Mouse (Mus musculus) E14TG2a.4 (cell line): ENCODE measurements at regions not wholly inside any gene's neighbourhood (a gene's known extent, or its start where the extent isn't known, plus 50 kb on each side); places are given as distances from the start of the nearest gene placed in this dataset.

Experiments
- H3K27me3 ChIP-seq: 2 replicates; pipeline ENCODE4 v1.6.1; 2014; ENCODE audit warnings: low read length, control low read depth; ENCODE audit not compliant: insufficient read depth
- H3K36me3 ChIP-seq: 2 replicates; pipeline ENCODE4 v1.6.1; 2014; ENCODE audit warnings: low read length, control low read depth; ENCODE audit not compliant: insufficient read depth
- H3K4me1 ChIP-seq: replicated peaks from 2 replicates; pipeline ENCODE4 v1.6.1; 2014; ENCODE audit warnings: low read depth, low read length, control low read depth
- H3K4me3 ChIP-seq: replicated peaks from 2 replicates; pipeline ENCODE4 v1.5.1; 2014; ENCODE audit warnings: mild to moderate bottlenecking, low read length
- H3K9me3 ChIP-seq: 2 replicates; pipeline ENCODE4 v1.6.1; 2014; ENCODE audit warnings: low read length, control low read depth
- CTCF ChIP-seq: conservative IDR thresholded peaks from 2 replicates; pipeline ENCODE4 v1.5.1; 2014; ENCODE audit warnings: low read length
- NANOG ChIP-seq: IDR thresholded peaks from 2 replicates; pipeline ENCODE4 v1.6.1; 2014; ENCODE audit warnings: borderline replicate concordance, low read length, mixed read lengths
- POU5F1 ChIP-seq: IDR thresholded peaks from 2 replicates; pipeline ENCODE4 v1.6.1; 2014; ENCODE audit warnings: low read length, borderline replicate concordance

DNA sequence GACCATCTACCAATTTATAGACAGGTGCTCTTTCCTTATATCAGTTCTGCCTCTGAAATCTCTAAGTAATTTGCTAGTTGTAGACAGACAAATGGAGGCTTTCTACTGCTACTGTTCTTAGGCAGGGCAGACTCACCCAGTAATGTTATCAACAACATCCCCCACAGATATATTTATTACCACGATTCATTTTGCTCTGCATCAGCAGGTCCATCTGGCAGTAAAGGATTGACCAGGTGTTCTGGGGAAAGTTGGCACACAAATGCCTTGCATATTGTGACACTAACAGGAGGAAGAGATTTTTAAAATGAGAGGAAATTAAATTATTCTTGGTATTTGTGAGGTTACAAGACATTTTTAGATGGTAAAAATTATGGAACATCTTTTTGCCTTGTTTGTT, 627.3 kb upstream of the Tmprss15 start:
- Histone ChIP-seq H3K4me3 (no peak overlapping the region), H3K27me3 (no peaks in the 10 kb centered on the region), H3K36me3 (no peaks in the 10 kb centered on the region), H3K9me3 (no peaks in the 10 kb centered on the region), H3K4me1 (no peaks in the 10 kb centered on the region)
- TF ChIP-seq CTCF: no peak
- TF ChIP-seq POU5F1: no peak
- no peak for TF ChIP-seq NANOG

DNA sequence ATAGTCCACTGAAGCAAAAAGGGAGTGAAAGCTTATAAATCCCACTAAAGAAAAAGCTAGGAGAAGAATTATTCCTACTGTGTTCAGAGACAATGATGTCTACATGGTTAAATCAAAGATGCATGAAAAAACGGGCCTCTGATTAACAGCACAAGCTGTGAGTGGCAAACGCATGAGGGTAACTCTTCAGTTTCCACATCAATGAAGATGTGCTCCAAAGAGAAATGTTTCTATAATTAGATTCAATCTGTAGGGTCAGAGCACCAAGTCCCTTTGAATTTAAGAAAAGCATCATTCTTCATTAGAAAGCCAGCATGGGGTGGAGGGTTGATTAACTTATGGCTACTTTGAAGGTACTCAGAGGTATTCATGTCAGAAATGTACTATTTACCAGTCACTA, 601.5 kb upstream of the Tmprss15 start:
- Histone ChIP-seq H3K27me3 (no peaks in the 10 kb centered on the region), H3K9me3 (no peaks in the 10 kb centered on the region), H3K36me3 (no peaks in the 10 kb centered on the region), H3K4me1 (no peaks in the 10 kb centered on the region), H3K4me3 (no peak overlapping the region)
- no peak for TF ChIP-seq POU5F1
- TF ChIP-seq NANOG: no peak
- TF ChIP-seq CTCF: no peak

DNA sequence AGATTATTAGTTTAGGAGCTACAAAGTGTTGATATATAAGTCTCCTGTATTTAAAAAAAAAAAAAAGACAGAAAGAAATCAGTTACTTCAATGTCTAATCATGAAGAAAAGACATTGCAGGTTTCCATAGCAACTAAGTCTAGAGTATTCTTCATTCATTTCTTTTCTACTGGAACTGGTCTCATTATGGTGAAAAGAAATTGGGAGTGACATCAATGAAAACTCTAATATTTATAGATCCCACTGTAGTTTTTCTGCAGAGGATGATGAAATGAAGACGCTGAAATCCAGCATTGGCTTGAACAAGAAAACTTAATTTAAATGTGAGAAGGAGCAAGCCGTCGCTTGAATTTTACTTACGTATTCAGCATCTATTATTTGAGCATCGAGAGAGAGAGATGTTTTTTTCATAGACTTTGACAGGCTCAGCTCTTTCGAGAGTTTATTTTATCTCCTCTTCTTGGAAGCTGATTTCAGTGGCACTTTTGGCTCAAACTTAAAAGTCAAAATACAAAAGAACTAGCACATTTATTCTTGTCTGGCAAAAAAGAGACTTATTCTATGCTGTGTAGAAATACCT, 560.4 kb upstream of the Tmprss15 start:
- no peaks in the 10 kb centered on the region for H3K27me3 ChIP-seq
- no peak overlapping the region for H3K4me3 ChIP-seq
- no peaks in the 10 kb centered on the region for H3K36me3 ChIP-seq
- no peaks in the 10 kb centered on the region for H3K9me3 ChIP-seq
- TF ChIP-seq NANOG (no peak), CTCF (no peak), POU5F1 (no peak)
- H3K4me1 ChIP-seq: no peaks in the 10 kb centered on the region

DNA sequence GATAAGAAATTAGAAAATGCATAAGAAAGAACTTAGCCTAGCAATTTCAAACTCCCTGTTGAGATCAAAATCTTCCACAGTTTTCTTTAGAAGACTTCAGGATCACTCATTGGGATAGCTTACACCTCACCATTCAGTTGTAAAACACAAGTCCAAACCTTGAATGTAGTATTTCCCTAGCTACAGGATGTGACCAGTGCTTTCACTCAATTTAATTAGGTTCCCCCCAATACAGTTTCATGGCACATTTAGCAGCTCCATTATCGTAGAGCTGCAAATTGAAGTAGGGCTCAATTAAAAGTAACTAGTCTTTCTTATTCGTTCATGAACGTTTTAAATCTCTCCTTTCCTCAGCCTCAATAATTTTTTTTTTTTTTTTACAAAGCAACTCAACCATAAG, 550.0 kb upstream of the Tmprss15 start:
- H3K9me3 ChIP-seq: no peaks in the 10 kb centered on the region
- TF ChIP-seq CTCF (no peak), POU5F1 (no peak), NANOG (no peak)

DNA sequence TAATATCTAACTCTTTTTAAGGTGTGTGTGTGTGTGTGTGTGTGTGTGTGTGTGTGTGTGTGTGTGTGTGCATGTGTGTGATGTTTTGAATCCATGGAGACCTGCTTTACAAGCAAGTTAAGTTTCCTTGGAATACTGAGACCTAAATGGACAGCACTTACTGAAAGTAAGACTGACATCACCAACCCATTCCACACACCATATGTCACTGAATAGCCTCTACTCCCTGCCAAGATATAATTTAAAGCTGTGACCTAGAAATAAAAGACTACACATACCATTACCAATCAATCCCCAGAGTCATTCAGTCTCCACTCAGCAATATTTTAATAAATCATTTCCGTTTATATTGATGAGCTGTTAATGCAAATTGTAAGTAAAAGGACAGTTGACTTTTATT, 536.2 kb upstream of the Tmprss15 start:
- no peak overlapping the region for H3K4me3 ChIP-seq
- no peaks in the 10 kb centered on the region for H3K36me3 ChIP-seq
- H3K4me1 ChIP-seq: no peaks in the 10 kb centered on the region
- H3K9me3 ChIP-seq: no peaks in the 10 kb centered on the region
- H3K27me3 ChIP-seq: no peaks in the 10 kb centered on the region
- TF ChIP-seq NANOG: no peak
- TF ChIP-seq POU5F1: no peak
- no peak for TF ChIP-seq CTCF

More for the DNA sequence above, 550.0 kb upstream of the Tmprss15 start:
- H3K4me1 ChIP-seq: no peaks in the 10 kb centered on the region
- no peak overlapping the region for H3K4me3 ChIP-seq
- H3K36me3 ChIP-seq: no peaks in the 10 kb centered on the region
- no peaks in the 10 kb centered on the region for H3K27me3 ChIP-seq

DNA sequence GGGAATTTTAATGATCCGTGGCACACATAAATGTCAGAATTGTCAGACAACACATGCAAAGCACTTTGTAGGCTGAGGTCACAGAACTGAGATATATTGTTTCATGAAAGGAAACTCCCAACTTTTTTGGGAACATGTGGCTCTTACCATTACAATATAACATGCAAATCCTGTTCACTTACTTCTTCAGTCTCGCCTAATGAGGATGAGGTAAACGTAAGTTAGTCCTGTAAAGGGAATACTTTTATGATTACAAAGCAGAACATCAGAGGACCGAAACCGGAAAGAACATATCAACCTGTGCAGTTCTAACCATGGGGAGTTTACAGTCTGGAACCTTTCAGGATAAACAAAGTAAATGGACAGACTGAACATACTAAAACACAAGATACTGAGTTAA, 520.1 kb upstream of the Tmprss15 start:
- Histone ChIP-seq H3K9me3 (no peaks in the 10 kb centered on the region), H3K27me3 (no peaks in the 10 kb centered on the region), H3K4me3 (no peak overlapping the region), H3K4me1 (no peaks in the 10 kb centered on the region), H3K36me3 (no peaks in the 10 kb centered on the region)
- TF ChIP-seq NANOG (no peak), CTCF (no peak), POU5F1 (no peak)

DNA sequence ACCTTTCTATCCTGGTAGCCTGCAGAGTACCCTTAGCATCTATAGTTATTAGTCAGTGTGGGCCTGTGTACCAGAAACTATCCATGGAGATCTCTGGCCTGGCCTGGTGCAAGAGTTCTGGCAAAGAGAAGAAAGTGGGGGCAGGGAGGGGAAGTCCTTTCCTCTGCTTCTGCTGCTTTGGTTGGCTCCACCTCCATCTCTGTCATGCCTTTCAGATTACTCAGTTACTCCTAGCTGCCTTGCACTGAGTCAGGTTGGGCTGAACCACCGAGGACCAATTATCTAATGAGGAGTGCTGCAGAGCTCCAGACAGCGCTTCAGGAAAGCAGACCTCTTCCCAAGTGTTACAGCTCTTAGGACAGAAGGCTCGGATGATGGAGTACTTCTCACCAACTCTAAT, 500.0 kb upstream of the Tmprss15 start:
- no peak for TF ChIP-seq CTCF
- TF ChIP-seq NANOG: no peak
- no peak for TF ChIP-seq POU5F1
- no peaks in the 10 kb centered on the region for H3K9me3 ChIP-seq
- H3K4me3 ChIP-seq: no peak overlapping the region
- no peaks in the 10 kb centered on the region for H3K27me3 ChIP-seq
- no peaks in the 10 kb centered on the region for H3K4me1 ChIP-seq
- H3K36me3 ChIP-seq: no peaks in the 10 kb centered on the region

DNA sequence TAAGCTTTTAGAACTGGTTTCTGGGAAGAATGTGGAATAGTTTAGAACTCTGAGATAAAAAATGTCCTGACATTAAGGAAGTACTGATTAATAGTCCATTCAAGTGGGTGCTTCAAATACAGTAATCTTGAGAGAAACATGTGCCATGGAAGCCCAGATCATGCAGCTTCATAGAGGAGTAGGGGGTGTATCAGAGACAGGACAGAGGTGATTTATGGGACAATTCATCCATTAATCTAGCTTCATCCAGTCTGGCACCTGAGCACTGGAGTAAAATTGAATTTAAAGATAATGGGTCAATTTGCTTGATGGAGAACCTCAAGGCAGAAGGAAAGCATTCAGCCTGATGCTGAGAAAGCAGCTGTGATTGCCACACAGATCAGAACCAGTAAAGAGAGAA, 494.8 kb upstream of the Tmprss15 start:
- Histone ChIP-seq H3K4me1 (no peaks in the 10 kb centered on the region), H3K36me3 (no peaks in the 10 kb centered on the region), H3K27me3 (no peaks in the 10 kb centered on the region), H3K9me3 (peaks cover 4% of the 10 kb centered on the region; the same call in 1 of the 2 replicates), H3K4me3 (no peak overlapping the region)
- no peak for TF ChIP-seq CTCF
- TF ChIP-seq POU5F1: no peak
- no peak for TF ChIP-seq NANOG

DNA sequence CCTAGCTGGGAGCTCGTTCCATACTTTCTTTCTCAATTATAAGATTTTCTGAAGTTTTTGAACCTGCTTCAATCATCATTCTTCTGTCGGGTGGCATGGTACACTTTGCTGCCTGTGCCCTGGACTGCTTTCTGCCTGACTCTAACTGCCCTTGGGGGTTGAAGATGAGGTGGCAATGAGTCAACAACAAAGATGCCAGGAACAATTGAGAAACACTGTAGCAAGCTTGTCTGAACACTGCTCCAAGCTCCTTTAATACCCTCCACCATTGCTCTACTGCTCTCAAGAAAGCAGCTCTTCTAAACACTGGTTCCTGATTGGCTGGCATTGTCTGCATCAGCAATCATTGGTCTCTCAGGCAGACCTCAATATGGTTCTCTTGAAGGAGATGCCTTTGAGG, 480.0 kb upstream of the Tmprss15 start:
- H3K4me1 ChIP-seq: no peaks in the 10 kb centered on the region
- no peaks in the 10 kb centered on the region for H3K27me3 ChIP-seq
- TF ChIP-seq POU5F1 (no peak), NANOG (no peak), CTCF (no peak)
- H3K4me3 ChIP-seq: no peak overlapping the region
- no peaks in the 10 kb centered on the region for H3K36me3 ChIP-seq
- no peaks in the 10 kb centered on the region for H3K9me3 ChIP-seq
